Mouse (Mus musculus) MEL (cell line): ENCODE results near the gene Trak1. TPM values are rescaled to one million over a fixed set of nuclear protein-coding genes. Genes with fewer than 3 reads are reported as not detected.

Experiments
- DNase-seq: peaks from one replicate; pipeline ENCODE4 v3.0.0; 2011; ENCODE audit warnings: low read depth, low spot score
- H3K27ac ChIP-seq: 2 replicates; pipeline ENCODE4 v1.5.1; 2012; ENCODE audit warnings: low read depth, mild to moderate bottlenecking, control low read depth, low read length, moderate library complexity; ENCODE audit not compliant: control insufficient read depth
- H3K27me3 ChIP-seq, 2 experiments: fragments of 150-350 bp in 1 of 2; sonication (generic) in 1 of 2; 2 replicates each; pipeline ENCODE4 v1.6.1; 2012; ENCODE audit warnings: low read length in 2 of 2, mild to moderate bottlenecking in 2 of 2, improper control_type of control experiment in 1 of 2, moderate library complexity in 1 of 2; ENCODE audit not compliant: insufficient read depth in 2 of 2, control insufficient read depth in 1 of 2
- H3K36me3 ChIP-seq, 2 experiments: 2 replicates each; pipeline ENCODE4 v1.6.1; 2012 to 2014; ENCODE audit warnings: low read length in 2 of 2, improper control_type of control experiment in 1 of 2, inconsistent platforms in 1 of 2, mild to moderate bottlenecking in 1 of 2; ENCODE audit not compliant: insufficient read depth in 2 of 2, control insufficient read depth in 1 of 2
- H3K4me1 ChIP-seq, 2 experiments: fragments of 150-350 bp in 1 of 2; sonication (generic) in 1 of 2; 2 replicates each; pipeline ENCODE4 v1.6.1; 2012; ENCODE audit warnings: low read length in 2 of 2, improper control_type of control experiment in 1 of 2, mild to moderate bottlenecking in 1 of 2; ENCODE audit not compliant: insufficient read depth in 2 of 2, control insufficient read depth in 1 of 2
- H3K4me3 ChIP-seq, 2 experiments: fragments of 150-350 bp in 1 of 2; sonication (generic) in 1 of 2; 2 replicates each; pipeline ENCODE4 v1.5.1; 2012; ENCODE audit warnings: low read depth in 2 of 2, low read length in 2 of 2, mild to moderate bottlenecking in 2 of 2, moderate library complexity in 2 of 2, control low read depth in 1 of 2, improper control_type of control experiment in 1 of 2; ENCODE audit not compliant: control insufficient read depth in 1 of 2, insufficient read depth in 1 of 2
- H3K79me2 ChIP-seq: 2 replicates; pipeline ENCODE4 v1.6.1; 2012; ENCODE audit warnings: mild to moderate bottlenecking, low read length, moderate library complexity; ENCODE audit not compliant: control insufficient read depth, poor library complexity, insufficient read depth
- H3K9ac ChIP-seq: 2 replicates; pipeline ENCODE4 v1.6.1; 2012; ENCODE audit warnings: low read depth, mild to moderate bottlenecking, control low read depth, low read length, moderate library complexity; ENCODE audit not compliant: control insufficient read depth, poor library complexity, severe bottlenecking
- H3K9me3 ChIP-seq: fragments of 150-350 bp; sonication (generic); replicated peaks from 2 replicates; pipeline ENCODE4 v1.6.1; 2012; ENCODE audit warnings: mild to moderate bottlenecking, low read length, improper control_type of control experiment, moderate library complexity; ENCODE audit not compliant: insufficient read depth
- CHD1 ChIP-seq: IDR thresholded peaks from 2 replicates; pipeline ENCODE4 v1.6.1; 2012; ENCODE audit warnings: low read depth, mild to moderate bottlenecking, inconsistent platforms, low read length, improper control_type of control experiment
- CHD2 ChIP-seq: IDR thresholded peaks from 2 replicates; pipeline ENCODE4 v1.6.1; 2011; ENCODE audit warnings: low read length, improper control_type of control experiment
- CTCF ChIP-seq, 3 experiments: IDR thresholded peaks in 2 of 3; conservative IDR thresholded peaks in 1 of 3; 2 replicates each; pipeline ENCODE4 v1.5.1; 2011 to 2012; ENCODE audit warnings: low read length in 3 of 3, low read depth in 2 of 3, mild to moderate bottlenecking in 2 of 3, improper control_type of control experiment in 1 of 3, inconsistent platforms in 1 of 3, mixed read lengths in 1 of 3, moderate library complexity in 1 of 3; ENCODE audit not compliant: control insufficient read depth in 1 of 3, insufficient read depth in 1 of 3, poor library complexity in 1 of 3, severe bottlenecking in 1 of 3
- E2F4 ChIP-seq: IDR thresholded peaks from 2 replicates; pipeline ENCODE4 v1.6.1; 2011; ENCODE audit warnings: low read depth, low read length, improper control_type of control experiment, borderline replicate concordance
- ELF1 ChIP-seq: IDR thresholded peaks from 2 replicates; pipeline ENCODE4 v1.6.1; 2014; ENCODE audit warnings: low read depth, mild to moderate bottlenecking, inconsistent platforms, low read length, improper control_type of control experiment, moderate library complexity
- EP300 ChIP-seq, 2 experiments: IDR thresholded peaks; 2 replicates each; pipeline ENCODE4 v1.6.1; 2011; ENCODE audit warnings: improper control_type of control experiment in 2 of 2, low read length in 2 of 2, low read depth in 1 of 2, mild to moderate bottlenecking in 1 of 2
- GABPA ChIP-seq: IDR thresholded peaks from 2 replicates; pipeline ENCODE4 v1.6.1; 2012; ENCODE audit warnings: low read depth, mild to moderate bottlenecking, inconsistent platforms, low read length, improper control_type of control experiment, moderate library complexity
- GATA1 ChIP-seq: IDR thresholded peaks from 2 replicates; pipeline ENCODE4 v1.6.1; 2011; ENCODE audit warnings: low read depth, low read length, improper control_type of control experiment
- HCFC1 ChIP-seq: IDR thresholded peaks from 2 replicates; pipeline ENCODE4 v1.6.1; 2012; ENCODE audit warnings: low read depth, mild to moderate bottlenecking, inconsistent platforms, low read length, improper control_type of control experiment, moderate library complexity
- MAX ChIP-seq: IDR thresholded peaks from 2 replicates; pipeline ENCODE4 v1.6.1; 2011; ENCODE audit warnings: low read length, improper control_type of control experiment
- MAZ ChIP-seq: IDR thresholded peaks from 2 replicates; pipeline ENCODE4 v1.6.1; 2012; ENCODE audit warnings: low read depth, mild to moderate bottlenecking, inconsistent platforms, low read length, improper control_type of control experiment
- MEF2A ChIP-seq: IDR thresholded peaks from 2 replicates; pipeline ENCODE4 v1.6.1; 2014; ENCODE audit warnings: low read depth, mild to moderate bottlenecking, inconsistent platforms, low read length, improper control_type of control experiment; ENCODE audit not compliant: poor library complexity, insufficient replicate concordance, severe bottlenecking; ENCODE audit errors: extremely low read depth
- MXI1 ChIP-seq: IDR thresholded peaks from 2 replicates; pipeline ENCODE4 v1.6.1; 2011; ENCODE audit warnings: mild to moderate bottlenecking, low read depth, low read length, improper control_type of control experiment
- MYB ChIP-seq: IDR thresholded peaks from 2 replicates; pipeline ENCODE4 v1.6.1; 2011; ENCODE audit warnings: mild to moderate bottlenecking, low read depth, low read length, improper control_type of control experiment
- NELFE ChIP-seq: IDR thresholded peaks from 2 replicates; pipeline ENCODE4 v1.6.1; 2011; ENCODE audit warnings: low read depth, low read length, improper control_type of control experiment
- POLR2A ChIP-seq, 2 experiments: IDR thresholded peaks; 2 replicates each; pipeline ENCODE4 v1.6.1; 2011 to 2012; ENCODE audit warnings: low read length in 2 of 2, mild to moderate bottlenecking in 2 of 2, control low read depth in 1 of 2, improper control_type of control experiment in 1 of 2, low read depth in 1 of 2, moderate library complexity in 1 of 2; ENCODE audit not compliant: control insufficient read depth in 1 of 2, insufficient read depth in 1 of 2, poor library complexity in 1 of 2
- RCOR1 ChIP-seq: IDR thresholded peaks from 2 replicates; pipeline ENCODE4 v1.6.1; 2012; ENCODE audit warnings: low read depth, mild to moderate bottlenecking, inconsistent platforms, low read length, improper control_type of control experiment
- SMC3 ChIP-seq: IDR thresholded peaks from 2 replicates; pipeline ENCODE4 v1.6.1; 2011; ENCODE audit warnings: low read depth, low read length, improper control_type of control experiment
- TAL1 ChIP-seq: IDR thresholded peaks from 2 replicates; pipeline ENCODE4 v1.6.1; 2012; ENCODE audit warnings: mild to moderate bottlenecking, inconsistent platforms, low read length, moderate library complexity, mixed read lengths
- UBTF ChIP-seq: IDR thresholded peaks from 2 replicates; pipeline ENCODE4 v1.6.1; 2012; ENCODE audit warnings: low read depth, mild to moderate bottlenecking, inconsistent platforms, low read length, improper control_type of control experiment, moderate library complexity, borderline replicate concordance; ENCODE audit not compliant: insufficient read depth
- USF2 ChIP-seq, 2 experiments: IDR thresholded peaks; 2 replicates each; pipeline ENCODE4 v1.6.1; 2011 to 2012; ENCODE audit warnings: improper control_type of control experiment in 2 of 2, low read length in 2 of 2, borderline replicate concordance in 1 of 2, inconsistent platforms in 1 of 2, low read depth in 1 of 2, mild to moderate bottlenecking in 1 of 2; ENCODE audit not compliant: insufficient read depth in 1 of 2
- ZC3H11A ChIP-seq: IDR thresholded peaks from 2 replicates; pipeline ENCODE4 v1.6.1; 2012; ENCODE audit warnings: low read depth, mild to moderate bottlenecking, inconsistent platforms, low read length, improper control_type of control experiment
- polyA plus RNA-seq, 2 experiments: library from polyadenylated mRNA; stranded (reverse) in 1 of 2; unstranded in 1 of 2; fragments of >175 nt in 1 of 2; fragments of >200 nt in 1 of 2; gene quantifications; 2 replicates each; pipeline versions ENCODE4 v1.2.1 to v1.2.4; 2012; ENCODE audit warnings: low replicate concordance in 2 of 2, low read depth in 1 of 2; ENCODE audit not compliant: insufficient read length in 2 of 2, insufficient read depth in 1 of 2, missing spikeins in 1 of 2
- total RNA-seq: library from RNA; depleted of rRNA; stranded (reverse); fragments of 300-350 nt; gene quantifications from 2 replicates; pipeline ENCODE4 v1.2.3, GENCODE M21; 2012

The Trak1 gene
- total and polyA plus RNA-seq, 3 experiments: 16.2 to 35.5 TPM; not detected in 1

DNA sequence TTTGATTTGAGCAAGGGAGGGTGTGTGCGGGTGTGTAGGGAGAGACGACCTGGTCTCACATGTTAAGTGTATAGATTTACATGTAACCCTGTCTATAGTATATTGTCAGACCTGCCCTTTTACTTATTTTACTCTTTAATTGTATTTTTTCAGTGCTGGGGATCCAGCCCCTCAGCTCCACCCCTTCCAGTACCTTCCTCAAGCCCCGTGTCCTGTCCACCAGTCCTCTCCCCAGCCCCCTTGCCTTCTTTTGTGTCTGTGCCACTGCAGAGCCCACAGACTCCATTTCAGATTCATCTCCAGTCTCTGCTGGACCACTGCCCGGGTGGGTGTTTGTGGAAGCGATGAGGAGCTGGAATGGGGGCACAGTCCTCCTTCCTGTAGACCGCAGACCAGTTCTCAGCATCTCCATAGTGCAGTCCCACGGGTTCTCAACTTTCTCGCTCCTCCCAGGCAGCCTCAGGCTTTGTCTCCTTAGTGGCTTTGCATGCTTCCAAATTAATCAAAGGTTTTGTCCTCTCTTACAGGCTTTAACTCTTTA is 37.1 kb downstream of the Trak1 start:
- Histone ChIP-seq H3K9ac (no peak overlapping the region), H3K36me3 (peaks cover 0 to 22% of the 10 kb centered on the region in 2 experiments; a peak in 2 of 4 replicates), H3K4me3 (no peak overlapping the region), H3K27me3 (no peaks in the 10 kb centered on the region), H3K79me2 (peaks cover 16% of the 10 kb centered on the region), H3K9me3 (no peaks in the 10 kb centered on the region), H3K27ac (no peak overlapping the region), H3K4me1 (peaks cover 8 to 28% of the 10 kb centered on the region in 2 experiments; a peak in 3 of 4 replicates)
- no peak for DNase-seq
- no peak for TF ChIP-seq E2F4
- no peak for TF ChIP-seq UBTF
- TF ChIP-seq SMC3: no peak
- TF ChIP-seq CHD2: no peak
- no peak for TF ChIP-seq EP300 (IDR thresholded peaks at IDR 0.05; ENCODE audit: low read depth in 1 of 2, low read length in 2 of 2)
- TF ChIP-seq CTCF (IDR thresholded peaks at IDR 0.05 in 2 of 3, conservative IDR thresholded peaks at IDR 0.05 in 1 of 3; ENCODE audit: control insufficient read depth in 1 of 3, insufficient read depth in 1 of 3, low read depth in 2 of 3, low read length in 3 of 3, poor library complexity in 1 of 3, severe bottlenecking in 1 of 3): no peak
- TF ChIP-seq GABPA: no peak
- no peak for TF ChIP-seq ZC3H11A
- no peak for TF ChIP-seq NELFE
- TF ChIP-seq HCFC1: no peak

DNA sequence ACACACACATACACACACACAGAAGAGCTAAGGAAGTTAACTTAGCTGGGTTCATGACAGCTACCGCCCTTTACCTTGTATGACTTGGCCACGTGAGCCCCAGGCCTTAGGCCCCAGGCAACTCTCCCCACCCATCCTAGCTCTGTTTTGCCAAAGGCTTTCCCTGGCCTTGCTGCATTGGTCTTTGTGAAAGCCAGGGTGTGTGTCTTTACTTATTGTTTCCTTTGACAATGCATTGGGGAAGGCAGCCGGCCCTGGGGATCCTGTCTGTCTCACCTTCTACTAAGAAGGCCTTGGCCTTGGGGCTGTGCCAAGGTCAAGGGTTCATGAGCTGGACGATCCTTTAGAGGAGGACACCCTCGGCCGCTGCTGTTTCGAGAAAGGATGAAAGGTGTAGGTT is 38.3 kb downstream of the Trak1 start:
- H3K4me3 ChIP-seq: no peak overlapping the region
- H3K27ac ChIP-seq: no peak overlapping the region
- no peaks in the 10 kb centered on the region for H3K9me3 ChIP-seq
- H3K4me1 ChIP-seq: peaks cover 5 to 16% of the 10 kb centered on the region in 2 experiments; a peak in 3 of 4 replicates
- peaks cover 15% of the 10 kb centered on the region for H3K79me2 ChIP-seq
- DNase-seq: no peak
- no peaks in the 10 kb centered on the region for H3K27me3 ChIP-seq
- no peak for TF ChIP-seq USF2 (IDR thresholded peaks at IDR 0.05; ENCODE audit: borderline replicate concordance in 1 of 2, insufficient read depth in 1 of 2, low read depth in 1 of 2, low read length in 2 of 2)
- no peak for TF ChIP-seq MAX
- TF ChIP-seq MAZ: no peak
- no peak for TF ChIP-seq GABPA
- peaks cover 0 to 17% of the 10 kb centered on the region in 2 experiments; a peak in 2 of 4 replicates for H3K36me3 ChIP-seq
- H3K9ac ChIP-seq: no peak overlapping the region

DNA sequence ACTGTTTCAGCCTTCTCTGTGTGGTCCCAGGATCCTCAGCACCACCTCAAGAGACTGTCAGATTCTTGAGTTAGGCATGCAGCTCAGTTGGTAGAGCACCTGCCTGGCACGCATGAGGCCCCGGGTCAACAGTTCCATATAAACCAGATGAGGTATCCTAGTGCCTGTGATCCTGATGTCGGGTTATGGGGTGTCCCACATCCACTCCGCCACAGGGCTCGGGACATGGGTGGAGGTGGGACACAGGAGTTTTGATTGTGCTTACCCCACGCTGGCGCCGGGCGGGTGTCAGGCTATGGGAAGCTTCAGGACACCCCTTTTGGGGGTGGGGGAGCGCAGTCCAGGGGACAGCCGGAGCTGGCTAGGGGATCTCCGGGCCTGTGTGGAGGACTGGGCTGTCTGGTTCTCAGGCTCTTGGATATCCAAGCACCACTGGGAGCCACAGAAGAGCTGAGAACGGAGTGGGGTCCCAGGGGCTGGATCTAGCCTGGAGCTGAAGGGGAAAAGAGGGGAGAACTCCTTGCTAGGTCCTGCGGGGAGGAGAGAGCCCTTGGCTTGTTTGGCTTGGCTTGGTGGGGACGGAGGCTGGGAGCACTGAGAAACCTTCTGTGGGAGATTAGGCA is 39.1 kb downstream of the Trak1 start:
- H3K9me3 ChIP-seq: no peaks in the 10 kb centered on the region
- no peak for TF ChIP-seq CHD1
- TF ChIP-seq SMC3: no peak
- TF ChIP-seq TAL1: no peak
- no peak for TF ChIP-seq RCOR1
- no peak for TF ChIP-seq GATA1
- no peak for TF ChIP-seq MEF2A
- no peak for TF ChIP-seq MYB
- TF ChIP-seq UBTF: no peak
- TF ChIP-seq MXI1: no peak
- no peak for TF ChIP-seq POLR2A (IDR thresholded peaks at IDR 0.05; ENCODE audit: control insufficient read depth in 1 of 2, insufficient read depth in 1 of 2, low read depth in 1 of 2, low read length in 2 of 2, poor library complexity in 1 of 2)
- TF ChIP-seq ELF1: no peak
- TF ChIP-seq, all 39 proteins: peak for 0
- H3K9ac ChIP-seq: no peak overlapping the region
- no peak overlapping the region for H3K27ac ChIP-seq
- H3K4me1 ChIP-seq: peaks cover 2 to 11% of the 10 kb centered on the region in 2 experiments; a peak in 3 of 4 replicates
- H3K27me3 ChIP-seq: no peaks in the 10 kb centered on the region
- H3K79me2 ChIP-seq: peaks cover 15% of the 10 kb centered on the region
- DNase-seq: no peak
- no peak overlapping the region for H3K4me3 ChIP-seq
- peaks cover 0 to 10% of the 10 kb centered on the region in 2 experiments; a peak in 2 of 4 replicates for H3K36me3 ChIP-seq
